ENCODE assay signal across 8 mouse cellular contexts in genomic region chr17:66485742-66486141, GRCm38 (mm10). TPM values are rescaled to one million over a fixed set of nuclear protein-coding genes. Genes with fewer than 3 reads are reported as not detected.
DNase-seq lines count a peak whose midpoint lies in the region; ATAC-seq lines count a peak whose summit lies in the region.

No protein-coding gene starts in this region.

- H3K9me3 ChIP-seq in limb, embryonic 11.5 days (ENCODE audit: control insufficient read depth, low read length), result no peaks in the 10 kb centered on the region

- no peak for ATAC-seq in limb, embryonic 11.5 days (ENCODE audit: insufficient number of reproducible peaks, low FRiP score, low TSS enrichment, low read depth)
- ATAC-seq in monocyte, adult 5-6 weeks (replicated peaks; ENCODE audit: insufficient number of reproducible peaks, low FRiP score, low TSS enrichment, poor library complexity, severe bottlenecking), result peak; percentile 55; the same call in 1 of the 2 replicates

- peak; percentile 67 for DNase-seq in A20 (ENCODE audit: low read depth, low spot score)
- DNase-seq in adrenal gland, adult 18-20 months (ENCODE audit: low spot score in 2 of 2), result peak; percentile 69 to 73
- peak; percentile 71 for DNase-seq in embryo, embryonic 11.5 days (ENCODE audit: low read depth, low spot score)
- peak; percentile 28 for DNase-seq in gastrocnemius, postnatal 25 days
- peak; percentile 74 for DNase-seq in kidney, adult 9 months
- peak; percentile 87 for DNase-seq in limb, embryonic 11.5 days (ENCODE audit: low spot score)
- DNase-seq in spleen, postnatal 4 days (ENCODE audit: low spot score in 2 of 2), result peak; percentile 40 to 79

- no peaks in the 10 kb centered on the region for H3K4me1 ChIP-seq in limb, embryonic 11.5 days (ENCODE audit: control insufficient read depth, insufficient read depth, low read length)

- H3K27ac ChIP-seq in limb, embryonic 11.5 days (replicated peaks; ENCODE audit: low read depth, low read length), result no peak overlapping the region

- 14% methylated on average over 11 of the region's 11 CpGs for WGBS in limb, embryonic 11.5 days

- H3K36me3 ChIP-seq in limb, embryonic 11.5 days (ENCODE audit: control insufficient read depth, insufficient read depth, low read length), result no peaks in the 10 kb centered on the region

- H3K4me2 ChIP-seq in limb, embryonic 11.5 days (ENCODE audit: low read depth, severe bottlenecking), result no peak overlapping the region

- no peak overlapping the region for H3K9ac ChIP-seq in limb, embryonic 11.5 days (ENCODE audit: low read length)

- no peak overlapping the region for H3K4me3 ChIP-seq in limb, embryonic 11.5 days (ENCODE audit: low read depth, low read length)

- H3K27me3 ChIP-seq in limb, embryonic 11.5 days (ENCODE audit: control insufficient read depth, insufficient read depth, low read length), result no peaks in the 10 kb centered on the region

RNA-seq across cellular contexts. Expression of gene Rab12, which starts 33.8 kb away (rescaled TPM):
- total RNA-seq in adrenal gland, adult 18-20 months (2021), result 10 to 100 TPM; 74.9 to 83.1 TPM
- 100 to 1,000 TPM; 131 to 163 TPM for total RNA-seq in gastrocnemius, postnatal 25 days (2021)
- polyA plus RNA-seq in limb, embryonic 11.5 days (2014; fragmentation: Nextera tagmentation; extraction: Ambion mirVana), result 38.1 and 41.4 TPM in 2 replicates
- 32.1 to 41.3 TPM (median 36.1 TPM) in 3 replicates for total RNA-seq in monocyte, adult 5-6 weeks (2017)

RNA-seq across cellular contexts. Expression of gene Mtcl1, which starts 36.2 kb away (rescaled TPM):
- 1 to 10 TPM; 5.1 to 6.1 TPM for total RNA-seq in adrenal gland, adult 18-20 months (2021)
- total RNA-seq in gastrocnemius, postnatal 25 days (2021), result 1 to 10 TPM; 6.0 to 6.3 TPM
- 5.7 TPM in 2 replicates for polyA plus RNA-seq in limb, embryonic 11.5 days (2014; fragmentation: Nextera tagmentation; extraction: Ambion mirVana)
- total RNA-seq in monocyte, adult 5-6 weeks (2017), result 1.1 TPM in 1 of 3 replicates, not detected in the others

Comparison
In these comparisons a context has a peak if more than half of its experiments do, and no peak if none do; other contexts are left out.
1. DNase-seq: peak in every context shown above with its lines; median percentile 87 in limb, embryonic 11.5 days; 74 in kidney, adult 9 months; 71 in adrenal gland, adult 18-20 months; 71 in embryo, embryonic 11.5 days; 67 in A20; 60 in spleen, postnatal 4 days; 28 in gastrocnemius, postnatal 25 days.